Mouse (Mus musculus): ENCODE results near the gene Cdkal1.

- TF ChIP-seq CEBPB (IDR thresholded peaks at IDR 0.05; ENCODE audit: insufficient read depth, poor library complexity, severe bottlenecking) (no peak), TCF12 (IDR thresholded peaks at IDR 0.05; ENCODE audit: insufficient read depth, poor library complexity, severe bottlenecking) (no peak), POLR2A (IDR thresholded peaks at IDR 0.05; ENCODE audit: insufficient read length, low read depth) (no peak), MAX (IDR thresholded peaks at IDR 0.05; ENCODE audit: low read depth) (no peak), MYOD1 (IDR thresholded peaks at IDR 0.05; ENCODE audit: control insufficient read depth in 1 of 3, insufficient read length in 2 of 3, low read depth in 2 of 3) (no peak), POLR2AphosphoS2 (IDR thresholded peaks at IDR 0.05; ENCODE audit: insufficient read length, low read depth) (no peak), E2F4 (IDR thresholded peaks at IDR 0.05; ENCODE audit: insufficient read depth) (no peak), USF1 (IDR thresholded peaks at IDR 0.05; ENCODE audit: low read depth) (no peak), MYOG (IDR thresholded peaks at IDR 0.05; ENCODE audit: control insufficient read depth in 1 of 3, insufficient read depth in 1 of 3, insufficient read length in 2 of 3, low read depth in 2 of 3) (no peak)
Observed at GRCm38 (mm10) chr13:29707620-29708019, 147.9 kb downstream of the Cdkal1 start.

All from myocyte (in vitro differentiated cells).